Mouse (Mus musculus): ENCODE results near the gene Adm2.

- TF ChIP-seq MYOG (IDR thresholded peaks at IDR 0.05; ENCODE audit: control insufficient read depth in 1 of 3, insufficient read depth in 1 of 3, insufficient read length in 2 of 3, low read depth in 2 of 3) (no peak), POLR2A (IDR thresholded peaks at IDR 0.05; ENCODE audit: insufficient read length, low read depth) (no peak), USF1 (IDR thresholded peaks at IDR 0.05; ENCODE audit: low read depth) (no peak)
Measured at GRCm38 (mm10) chr15:89334271-89334670, 11.8 kb downstream of the Adm2 start, which contains the start of gene Miox.

All from myocyte (in vitro differentiated cells).